Mouse (Mus musculus) thymus, adult 2 months (tissue): Measurements from ENCODE around the gene 2900026A02Rik. TPM values are rescaled to one million over a fixed set of nuclear protein-coding genes. Genes with fewer than 3 reads are reported as not detected.
"Not testable (repeated sequence)": the region's sequence is repeated elsewhere in the genome, so short reads cannot be mapped to it uniquely, and the experiment has no call there.

Experiments
- DNase-seq: peaks from one replicate; pipeline ENCODE4 v3.0.0; 2021
- H3K27ac ChIP-seq: fragments of 200-500 bp; 2 replicates; pipeline ENCODE4 v1.5.1; 2012; ENCODE audit warnings: low read length, control low read depth; ENCODE audit not compliant: control insufficient read depth, insufficient read depth
- H3K27me3 ChIP-seq: fragments of 200-500 bp; 2 replicates; pipeline ENCODE4 v1.6.1; 2012; ENCODE audit warnings: mild to moderate bottlenecking, low read length, moderate library complexity, mixed read lengths; ENCODE audit not compliant: control insufficient read depth, insufficient read depth
- H3K36me3 ChIP-seq: fragments of 200-500 bp; 2 replicates; pipeline ENCODE4 v1.6.1; 2012; ENCODE audit warnings: mild to moderate bottlenecking, low read length, moderate library complexity; ENCODE audit not compliant: control insufficient read depth, insufficient read depth
- H3K4me1 ChIP-seq: fragments of 200-500 bp; replicated peaks from 2 replicates; pipeline ENCODE4 v1.6.1; 2012; ENCODE audit warnings: low read length; ENCODE audit not compliant: control insufficient read depth, insufficient read depth
- H3K4me3 ChIP-seq: fragments of 200-500 bp; 2 replicates; pipeline ENCODE4 v1.5.1; 2012; ENCODE audit warnings: mild to moderate bottlenecking, low read length, control low read depth, moderate library complexity; ENCODE audit not compliant: control insufficient read depth, insufficient read depth
- CTCF ChIP-seq: fragments of 200-500 bp; IDR thresholded peaks from 2 replicates; pipeline ENCODE4 v1.5.1; 2012; ENCODE audit warnings: mild to moderate bottlenecking, control low read depth, low read length, moderate library complexity, borderline replicate concordance; ENCODE audit not compliant: control insufficient read depth, poor library complexity, insufficient read depth; ENCODE audit errors: extremely low read depth
- POLR2A ChIP-seq: fragments of 200-500 bp; IDR thresholded peaks from 2 replicates; pipeline ENCODE4 v1.6.1; 2012; ENCODE audit warnings: mild to moderate bottlenecking, low read length, control low read depth, moderate library complexity; ENCODE audit not compliant: control insufficient read depth, poor library complexity, insufficient read depth; ENCODE audit errors: extremely low read depth
- WGBS: fragments of 180-500 bp; shearing (Covaris S2); methylation state at CpG from one replicate; pipeline ENCODE4 v1.1.7; 2018; 5-methylcytosine and 5-hydroxymethylcytosine counted together
- polyA plus RNA-seq: library from polyadenylated mRNA; depleted of rRNA; stranded (reverse); fragments of >200 nt; gene quantifications from 2 replicates; pipeline ENCODE4 v1.2.3, GENCODE M21; 2012

Gene 2900026A02Rik
- polyA plus RNA-seq, 1 experiment, result 6.9 TPM

GRCm38 (mm10) chr5:113115896-113116295 lies 105.1 kb downstream of the 2900026A02Rik start:
- no peak overlapping the region for H3K27ac ChIP-seq
- H3K4me1 ChIP-seq, result peaks cover 20% of the 10 kb centered on the region
- no peak overlapping the region for H3K4me3 ChIP-seq
- no peaks in the 10 kb centered on the region for H3K36me3 ChIP-seq
- TF ChIP-seq POLR2A, result no peak
- 92% methylated on average over 10 of the region's 10 CpGs for WGBS
- no peaks in the 10 kb centered on the region for H3K27me3 ChIP-seq
- DNase-seq, result no peak

- H3K4me1 ChIP-seq, result peaks cover 14% of the 10 kb centered on the region
- no peaks in the 10 kb centered on the region for H3K27me3 ChIP-seq
- DNase-seq, result no peak
- no peaks in the 10 kb centered on the region for H3K36me3 ChIP-seq
- no peak overlapping the region for H3K4me3 ChIP-seq
- no peak for TF ChIP-seq POLR2A
- TF ChIP-seq CTCF, result no peak
- H3K27ac ChIP-seq, result no peak overlapping the region
- 45% methylated on average over 20 of the region's 20 CpGs for WGBS
Observed at GRCm38 (mm10) chr5:113114264-113115225, 106.5 kb downstream of the 2900026A02Rik start.

GRCm38 (mm10) chr5:113113120-113113519 lies 107.9 kb downstream of the 2900026A02Rik start:
- no peaks in the 10 kb centered on the region for H3K27me3 ChIP-seq
- no peak overlapping the region for H3K4me3 ChIP-seq
- TF ChIP-seq POLR2A (no peak), CTCF (no peak)
- no peaks in the 10 kb centered on the region for H3K36me3 ChIP-seq
- no peak overlapping the region for H3K27ac ChIP-seq
- DNase-seq, result no peak
- 32% methylated on average over 5 of the region's 5 CpGs for WGBS
- H3K4me1 ChIP-seq, result peaks cover 2% of the 10 kb centered on the region; the same call in 1 of the 2 replicates

- Histone ChIP-seq H3K36me3 (no peaks in the 10 kb centered on the region), H3K27ac (no peak overlapping the region), H3K4me3 (no peak overlapping the region), H3K4me1 (peaks cover 2% of the 10 kb centered on the region; the same call in 1 of the 2 replicates), H3K27me3 (no peaks in the 10 kb centered on the region)
- DNase-seq, result no peak
- 34% methylated on average over 4 of the region's 4 CpGs for WGBS
- TF ChIP-seq POLR2A (no peak), CTCF (no peak)
Observed at GRCm38 (mm10) chr5:113111336-113111735, 109.7 kb downstream of the 2900026A02Rik start.

- TF ChIP-seq CTCF (no peak), POLR2A (no peak)
- Histone ChIP-seq H3K27ac (no peak overlapping the region), H3K4me3 (no peak overlapping the region), H3K4me1 (peaks cover 2% of the 10 kb centered on the region; the same call in 1 of the 2 replicates), H3K36me3 (no peaks in the 10 kb centered on the region), H3K27me3 (no peaks in the 10 kb centered on the region)
- WGBS, result 25% methylated on average over 1 of the region's 1 CpGs
- DNase-seq, result no peak
Observed at GRCm38 (mm10) chr5:113110929-113111328, 110.1 kb downstream of the 2900026A02Rik start.

- not testable (repeated sequence) for H3K4me1 ChIP-seq, H3K36me3 ChIP-seq, H3K27ac ChIP-seq, H3K4me3 ChIP-seq, H3K27me3 ChIP-seq
- 94% methylated on average over 2 of the region's 2 CpGs for WGBS
- peak; percentile 17 for DNase-seq
Observed at GRCm38 (mm10) chr5:113109651-113110050, 111.4 kb downstream of the 2900026A02Rik start.
